Mouse (Mus musculus): Measurements from ENCODE around the gene Polr2h.

DNA sequence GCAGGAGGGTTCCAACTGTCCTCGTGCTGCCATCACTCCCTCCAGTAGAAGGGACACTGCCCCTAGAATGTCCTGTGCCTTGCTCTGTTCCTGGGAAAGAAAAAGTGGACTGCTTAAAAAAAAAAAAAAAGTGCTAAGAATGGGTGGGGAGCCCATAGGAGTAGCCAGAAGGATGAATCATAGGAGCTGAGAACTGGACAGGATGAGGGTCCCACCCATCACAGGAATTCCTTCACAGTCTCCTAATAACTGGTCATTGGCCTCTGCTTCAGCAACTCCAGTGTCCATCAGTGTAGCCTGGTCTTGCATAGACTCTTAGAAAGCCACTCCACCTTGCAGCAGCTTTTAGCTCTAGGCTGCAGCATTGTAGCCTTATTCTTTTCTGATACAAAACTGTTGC, 8.9 kb downstream of the Polr2h start:
- no peak for TF ChIP-seq CTCF (IDR thresholded peaks at IDR 0.05; ENCODE audit: low read depth, low read length)
- no peak for TF ChIP-seq GATA1 (IDR thresholded peaks at IDR 0.05; ENCODE audit: borderline replicate concordance, low read length)
- no peak for TF ChIP-seq POLR2AphosphoS5 (IDR thresholded peaks at IDR 0.05; ENCODE audit: insufficient replicate concordance, low read depth, low read length)
- no peak for TF ChIP-seq GATA2 (IDR thresholded peaks at IDR 0.05; ENCODE audit: borderline replicate concordance, low read depth, low read length)
- no peak for TF ChIP-seq TAL1 (conservative IDR thresholded peaks at IDR 0.05; ENCODE audit: low read depth, low read length)

Data from G1E (cell line).